In genomic region chr12:112088609-112089324, GRCm38 (mm10) we compare ENCODE assay signal across 35 mouse cellular contexts. TPM values are rescaled to one million over a fixed set of nuclear protein-coding genes. Genes with fewer than 3 reads are reported as not detected.
"Had no signal": no experiment of that assay in that cellular context is flagged by ENCODE, and none has a peak within 500 bp of the region (broad histone marks: within the 10 kb centered on the region; RNA-seq: fewer than 3 reads in every experiment).

No protein-coding gene starts in this region.

- H3K36me3 ChIP-seq: heart, embryonic 10.5 days; heart, embryonic 12.5 days; heart, embryonic 13.5 days; heart, embryonic 15.5 days; hindbrain, embryonic 10.5 days; hindbrain, embryonic 12.5 days; hindbrain, embryonic 13.5 days; hindbrain, embryonic 15.5 days; intestine, embryonic 15.5 days; kidney, embryonic 15.5 days had no signal

- H3K9me3 ChIP-seq: heart, embryonic 10.5 days; heart, embryonic 12.5 days; heart, embryonic 13.5 days; heart, embryonic 15.5 days; hindbrain, embryonic 10.5 days; hindbrain, embryonic 12.5 days; hindbrain, embryonic 13.5 days; hindbrain, embryonic 15.5 days; intestine, embryonic 15.5 days; kidney, embryonic 15.5 days had no signal

- H3K27ac ChIP-seq: heart, embryonic 10.5 days; heart, embryonic 15.5 days; hindbrain, embryonic 10.5 days; hindbrain, embryonic 12.5 days; hindbrain, embryonic 13.5 days; hindbrain, embryonic 14.5 days; hindbrain, embryonic 15.5 days; hindbrain, postnatal 0 days; intestine, embryonic 15.5 days; kidney, embryonic 15.5 days; kidney, postnatal 0 days; layer of hippocampus, adult 2 months had no signal

- H3K4me1 ChIP-seq: intestine, embryonic 15.5 days had no signal

- H3K4me3 ChIP-seq: heart, embryonic 10.5 days; heart, embryonic 12.5 days; heart, embryonic 13.5 days; heart, embryonic 15.5 days; hindbrain, embryonic 10.5 days; hindbrain, embryonic 12.5 days; hindbrain, embryonic 13.5 days; hindbrain, embryonic 15.5 days; intestine, embryonic 15.5 days; kidney, embryonic 15.5 days; layer of hippocampus, adult 2 months had no signal

- ATAC-seq: hindbrain, embryonic 16.5 days; hindbrain, postnatal 0 days; inflammation-experienced regulatory T-cells, adult 6 months; intestine, embryonic 15.5 days; intestine, embryonic 16.5 days; intestine, postnatal 0 days had no signal

- DNase-seq: heart, postnatal 14 days; heart, postnatal 36 days; heart, postnatal 4 days; kidney, adult 11 months; kidney, adult 18-20 months; kidney, adult 2 months; kidney, adult 8-10 months; kidney, adult 9 months; kidney, postnatal 10 days; kidney, postnatal 14 days; kidney, postnatal 25 days; kidney, postnatal 36 days; kidney, postnatal 4 days; layer of hippocampus, adult 9-11 months; layer of hippocampus, postnatal 36 days had no signal

- H3K4me2 ChIP-seq: heart, embryonic 11.5 days; heart, embryonic 12.5 days; heart, embryonic 13.5 days; heart, embryonic 15.5 days; hindbrain, embryonic 12.5 days; hindbrain, embryonic 13.5 days; hindbrain, embryonic 14.5 days; hindbrain, embryonic 15.5 days; intestine, embryonic 15.5 days; kidney, embryonic 15.5 days had no signal

- H3K9ac ChIP-seq: heart, embryonic 12.5 days; heart, embryonic 13.5 days; heart, embryonic 15.5 days; hindbrain, embryonic 12.5 days; hindbrain, embryonic 13.5 days; hindbrain, embryonic 14.5 days; hindbrain, embryonic 15.5 days; intestine, embryonic 15.5 days; kidney, embryonic 15.5 days had no signal

RNA-seq across cellular contexts. Expression of gene Aspg, which starts 17.7 kb away (rescaled TPM):
- total RNA-seq: hematopoietic stem cell, adult 5-6 weeks had no signal
- polyA plus RNA-seq: inflammation-experienced regulatory T-cells, adult 6 months had no signal

RNA-seq across cellular contexts. Expression of gene Kif26a, which starts 57.2 kb away (rescaled TPM):
- total RNA-seq: hematopoietic stem cell, adult 5-6 weeks had no signal
- polyA plus RNA-seq: inflammation-experienced regulatory T-cells, adult 6 months had no signal
